Mouse (Mus musculus) cerebellum, adult 11 months (tissue): ENCODE measurements around the gene Peli2.
"Not testable (repeated sequence)": the region's sequence is repeated elsewhere in the genome, so short reads cannot be mapped to it uniquely, and the experiment has no call there.

Experiments
- DNase-seq: peaks from one replicate; pipeline ENCODE4 v3.0.0; 2022

The Peli2 gene

GRCm38 (mm10) chr14:48120752-48121528, at the start of gene Peli2:
TSS of gene Peli2 (plus strand) at chr14:48120823.
- peak; percentile 66 for DNase-seq

GRCm38 (mm10) chr14:48072104-48072503, 48.5 kb upstream of the Peli2 start:
- no peak for DNase-seq

GRCm38 (mm10) chr14:48073247-48074161, 47.1 kb upstream of the Peli2 start:
- DNase-seq, result no peak

- not testable (repeated sequence) for DNase-seq
These were observed 41.0 kb upstream of the Peli2 start for GRCm38 (mm10) chr14:48079574-48079973.

GRCm38 (mm10) chr14:48083836-48084812, 36.5 kb upstream of the Peli2 start:
- peak; percentile 9 for DNase-seq

- no peak for DNase-seq
These were observed 33.8 kb upstream of the Peli2 start for GRCm38 (mm10) chr14:48086682-48087297.

- DNase-seq, result no peak
These were observed 33.3 kb upstream of the Peli2 start for GRCm38 (mm10) chr14:48087298-48087830.

- DNase-seq, result no peak
These were observed 30.2 kb upstream of the Peli2 start for GRCm38 (mm10) chr14:48090465-48090864.

- DNase-seq, result no peak
These were observed 29.5 kb upstream of the Peli2 start for GRCm38 (mm10) chr14:48091160-48091559.

- no peak for DNase-seq
These were observed 22.4 kb upstream of the Peli2 start for GRCm38 (mm10) chr14:48098253-48098652.

- DNase-seq, result no peak
These were observed 21.3 kb upstream of the Peli2 start for GRCm38 (mm10) chr14:48099354-48099753.

GRCm38 (mm10) chr14:48106453-48106852, 14.2 kb upstream of the Peli2 start:
- no peak for DNase-seq

- DNase-seq, result no peak
These were observed 2.6 kb upstream of the Peli2 start for GRCm38 (mm10) chr14:48117986-48118385.

GRCm38 (mm10) chr14:48119012-48119647, 1.5 kb upstream of the Peli2 start:
- DNase-seq, result no peak

- no peak for DNase-seq
These were observed 864 bp upstream of the Peli2 start for GRCm38 (mm10) chr14:48119648-48120270.

GRCm38 (mm10) chr14:48120443-48120751, 226 bp upstream of the Peli2 start:
- DNase-seq, result peak; percentile 66

GRCm38 (mm10) chr14:48121529-48122517, 1.2 kb downstream of the Peli2 start:
- no peak for DNase-seq

GRCm38 (mm10) chr14:48124011-48124410, 3.4 kb downstream of the Peli2 start:
- DNase-seq, result no peak

- no peak for DNase-seq
These were observed 4.2 kb downstream of the Peli2 start for GRCm38 (mm10) chr14:48124816-48125215.

GRCm38 (mm10) chr14:48125971-48126370, 5.3 kb downstream of the Peli2 start:
- DNase-seq, result no peak
